Mouse (Mus musculus) MEL (cell line): ENCODE measurements around the gene Tmem171. TPM values are rescaled to one million over a fixed set of nuclear protein-coding genes. Genes with fewer than 3 reads are reported as not detected.

Source experiments
- DNase-seq: peaks from one replicate; pipeline ENCODE4 v3.0.0; 2011; ENCODE audit warnings: low read depth, low spot score
- H3K27ac ChIP-seq: 2 replicates; pipeline ENCODE4 v1.5.1; 2012; ENCODE audit warnings: low read depth, mild to moderate bottlenecking, control low read depth, low read length, moderate library complexity; ENCODE audit not compliant: control insufficient read depth
- H3K27me3 ChIP-seq, 2 experiments: fragments of 150-350 bp in 1 of 2; sonication (generic) in 1 of 2; 2 replicates each; pipeline ENCODE4 v1.6.1; 2012; ENCODE audit warnings: low read length in 2 of 2, mild to moderate bottlenecking in 2 of 2, improper control_type of control experiment in 1 of 2, moderate library complexity in 1 of 2; ENCODE audit not compliant: insufficient read depth in 2 of 2, control insufficient read depth in 1 of 2
- H3K36me3 ChIP-seq, 2 experiments: 2 replicates each; pipeline ENCODE4 v1.6.1; 2012 to 2014; ENCODE audit warnings: low read length in 2 of 2, improper control_type of control experiment in 1 of 2, inconsistent platforms in 1 of 2, mild to moderate bottlenecking in 1 of 2; ENCODE audit not compliant: insufficient read depth in 2 of 2, control insufficient read depth in 1 of 2
- H3K4me1 ChIP-seq, 2 experiments: fragments of 150-350 bp in 1 of 2; sonication (generic) in 1 of 2; 2 replicates each; pipeline ENCODE4 v1.6.1; 2012; ENCODE audit warnings: low read length in 2 of 2, improper control_type of control experiment in 1 of 2, mild to moderate bottlenecking in 1 of 2; ENCODE audit not compliant: insufficient read depth in 2 of 2, control insufficient read depth in 1 of 2
- H3K4me3 ChIP-seq, 2 experiments: fragments of 150-350 bp in 1 of 2; sonication (generic) in 1 of 2; 2 replicates each; pipeline ENCODE4 v1.5.1; 2012; ENCODE audit warnings: low read depth in 2 of 2, low read length in 2 of 2, mild to moderate bottlenecking in 2 of 2, moderate library complexity in 2 of 2, control low read depth in 1 of 2, improper control_type of control experiment in 1 of 2; ENCODE audit not compliant: control insufficient read depth in 1 of 2, insufficient read depth in 1 of 2
- H3K79me2 ChIP-seq: 2 replicates; pipeline ENCODE4 v1.6.1; 2012; ENCODE audit warnings: mild to moderate bottlenecking, low read length, moderate library complexity; ENCODE audit not compliant: control insufficient read depth, poor library complexity, insufficient read depth
- H3K9ac ChIP-seq: 2 replicates; pipeline ENCODE4 v1.6.1; 2012; ENCODE audit warnings: low read depth, mild to moderate bottlenecking, control low read depth, low read length, moderate library complexity; ENCODE audit not compliant: control insufficient read depth, poor library complexity, severe bottlenecking
- H3K9me3 ChIP-seq: fragments of 150-350 bp; sonication (generic); replicated peaks from 2 replicates; pipeline ENCODE4 v1.6.1; 2012; ENCODE audit warnings: mild to moderate bottlenecking, low read length, improper control_type of control experiment, moderate library complexity; ENCODE audit not compliant: insufficient read depth
- BHLHE40 ChIP-seq: IDR thresholded peaks from 2 replicates; pipeline ENCODE4 v1.6.1; 2012; ENCODE audit warnings: low read depth, mild to moderate bottlenecking, inconsistent platforms, low read length, improper control_type of control experiment, borderline replicate concordance
- CHD1 ChIP-seq: IDR thresholded peaks from 2 replicates; pipeline ENCODE4 v1.6.1; 2012; ENCODE audit warnings: low read depth, mild to moderate bottlenecking, inconsistent platforms, low read length, improper control_type of control experiment
- CTCF ChIP-seq, 3 experiments: IDR thresholded peaks in 2 of 3; conservative IDR thresholded peaks in 1 of 3; 2 replicates each; pipeline ENCODE4 v1.5.1; 2011 to 2012; ENCODE audit warnings: low read length in 3 of 3, low read depth in 2 of 3, mild to moderate bottlenecking in 2 of 3, improper control_type of control experiment in 1 of 3, inconsistent platforms in 1 of 3, mixed read lengths in 1 of 3, moderate library complexity in 1 of 3; ENCODE audit not compliant: control insufficient read depth in 1 of 3, insufficient read depth in 1 of 3, poor library complexity in 1 of 3, severe bottlenecking in 1 of 3
- EP300 ChIP-seq, 2 experiments: IDR thresholded peaks; 2 replicates each; pipeline ENCODE4 v1.6.1; 2011; ENCODE audit warnings: improper control_type of control experiment in 2 of 2, low read length in 2 of 2, low read depth in 1 of 2, mild to moderate bottlenecking in 1 of 2
- GATA1 ChIP-seq: IDR thresholded peaks from 2 replicates; pipeline ENCODE4 v1.6.1; 2011; ENCODE audit warnings: low read depth, low read length, improper control_type of control experiment
- KAT2A ChIP-seq: conservative IDR thresholded peaks from 2 replicates; pipeline ENCODE4 v1.6.1; 2012; ENCODE audit warnings: low read depth, low read length, improper control_type of control experiment, inconsistent platforms
- MAZ ChIP-seq: IDR thresholded peaks from 2 replicates; pipeline ENCODE4 v1.6.1; 2012; ENCODE audit warnings: low read depth, mild to moderate bottlenecking, inconsistent platforms, low read length, improper control_type of control experiment
- MXI1 ChIP-seq: IDR thresholded peaks from 2 replicates; pipeline ENCODE4 v1.6.1; 2011; ENCODE audit warnings: mild to moderate bottlenecking, low read depth, low read length, improper control_type of control experiment
- MYC ChIP-seq: IDR thresholded peaks from 2 replicates; pipeline ENCODE4 v1.6.1; 2011; ENCODE audit warnings: low read depth, mild to moderate bottlenecking, low read length, improper control_type of control experiment, moderate library complexity
- NELFE ChIP-seq: IDR thresholded peaks from 2 replicates; pipeline ENCODE4 v1.6.1; 2011; ENCODE audit warnings: low read depth, low read length, improper control_type of control experiment
- NRF1 ChIP-seq: IDR thresholded peaks from 2 replicates; pipeline ENCODE4 v1.6.1; 2014; ENCODE audit warnings: low read depth, mild to moderate bottlenecking, inconsistent platforms, low read length, improper control_type of control experiment, moderate library complexity; ENCODE audit not compliant: poor library complexity, insufficient read depth, severe bottlenecking
- POLR2AphosphoS2 ChIP-seq: IDR thresholded peaks from 2 replicates; pipeline ENCODE4 v1.6.1; 2011; ENCODE audit warnings: low read length, improper control_type of control experiment
- SMC3 ChIP-seq: IDR thresholded peaks from 2 replicates; pipeline ENCODE4 v1.6.1; 2011; ENCODE audit warnings: low read depth, low read length, improper control_type of control experiment
- TAL1 ChIP-seq: IDR thresholded peaks from 2 replicates; pipeline ENCODE4 v1.6.1; 2012; ENCODE audit warnings: mild to moderate bottlenecking, inconsistent platforms, low read length, moderate library complexity, mixed read lengths
- TCF12 ChIP-seq: IDR thresholded peaks from 2 replicates; pipeline ENCODE4 v1.6.1; 2014; ENCODE audit warnings: low read depth, mild to moderate bottlenecking, inconsistent platforms, low read length, improper control_type of control experiment, moderate library complexity
- UBTF ChIP-seq: IDR thresholded peaks from 2 replicates; pipeline ENCODE4 v1.6.1; 2012; ENCODE audit warnings: low read depth, mild to moderate bottlenecking, inconsistent platforms, low read length, improper control_type of control experiment, moderate library complexity, borderline replicate concordance; ENCODE audit not compliant: insufficient read depth
- USF1 ChIP-seq: IDR thresholded peaks from 2 replicates; pipeline ENCODE4 v1.6.1; 2014; ENCODE audit warnings: low read depth, mild to moderate bottlenecking, inconsistent platforms, low read length, improper control_type of control experiment, moderate library complexity
- ZMIZ1 ChIP-seq: IDR thresholded peaks from 2 replicates; pipeline ENCODE4 v1.6.1; 2012; ENCODE audit warnings: low read depth, mild to moderate bottlenecking, inconsistent platforms, low read length, improper control_type of control experiment, moderate library complexity
- ZNF384 ChIP-seq: IDR thresholded peaks from 2 replicates; pipeline ENCODE4 v1.6.1; 2012; ENCODE audit warnings: low read depth, mild to moderate bottlenecking, inconsistent platforms, low read length, improper control_type of control experiment
- polyA plus RNA-seq, 2 experiments: library from polyadenylated mRNA; stranded (reverse) in 1 of 2; unstranded in 1 of 2; fragments of >175 nt in 1 of 2; fragments of >200 nt in 1 of 2; gene quantifications; 2 replicates each; pipeline versions ENCODE4 v1.2.1 to v1.2.4; 2012; ENCODE audit warnings: low replicate concordance in 2 of 2, low read depth in 1 of 2; ENCODE audit not compliant: insufficient read length in 2 of 2, insufficient read depth in 1 of 2, missing spikeins in 1 of 2
- total RNA-seq: library from RNA; depleted of rRNA; stranded (reverse); fragments of 300-350 nt; gene quantifications from 2 replicates; pipeline ENCODE4 v1.2.3, GENCODE M21; 2012

Gene Tmem171
- total and polyA plus RNA-seq, 3 experiments = not detected

DNA sequence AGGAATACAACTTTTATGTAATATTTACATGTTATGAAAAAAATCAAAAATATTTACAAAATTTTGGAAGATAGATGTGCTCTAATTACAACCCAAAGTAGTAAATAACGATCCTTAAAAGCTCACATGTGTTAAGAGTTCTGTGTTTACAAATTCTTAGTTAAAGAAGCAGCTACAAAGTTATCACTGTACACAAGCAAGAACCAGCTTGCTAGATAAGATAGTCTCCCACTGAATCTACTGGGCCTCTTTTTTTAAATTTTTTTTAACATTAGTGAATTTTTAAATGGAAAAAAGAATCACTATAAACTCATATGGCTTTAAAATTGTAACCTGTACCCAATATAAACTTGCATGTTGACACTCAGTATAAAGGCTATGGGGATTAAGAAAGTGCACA, 28.8 kb upstream of the Tmem171 start:
- no peak for DNase-seq
- H3K36me3 ChIP-seq = peaks cover 2 to 4% of the 10 kb centered on the region in 2 experiments; a peak in 2 of 4 replicates

DNA sequence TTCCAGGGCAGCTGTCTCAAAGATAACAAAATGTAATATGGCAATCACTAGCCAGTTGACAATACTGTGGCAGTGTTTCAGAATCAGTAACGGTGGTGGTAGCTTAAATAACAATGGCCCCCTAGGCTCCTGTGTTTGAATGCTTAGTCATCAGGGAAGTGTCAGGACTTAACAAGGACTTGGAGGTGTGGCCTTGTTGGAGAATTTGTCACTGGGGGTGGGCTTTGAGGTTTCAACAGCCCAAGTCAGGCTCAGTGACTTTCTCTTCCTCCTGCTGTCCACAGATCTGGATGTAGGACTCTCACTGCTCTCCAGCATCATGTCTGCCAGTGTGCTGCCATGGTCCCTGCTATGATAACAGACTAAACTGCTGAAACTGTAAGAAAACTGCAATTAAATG, 27.7 kb upstream of the Tmem171 start:
- Histone ChIP-seq H3K4me3 (no peak overlapping the region), H3K9ac (no peak overlapping the region), H3K36me3 (peaks cover 2 to 4% of the 10 kb centered on the region in 2 experiments; a peak in 2 of 4 replicates), H3K27me3 (no peaks in the 10 kb centered on the region), H3K4me1 (no peaks in the 10 kb centered on the region), H3K79me2 (no peaks in the 10 kb centered on the region), H3K27ac (no peak overlapping the region), H3K9me3 (no peaks in the 10 kb centered on the region)
- TF ChIP-seq TAL1 (no peak), UBTF (no peak), CHD1 (no peak), USF1 (no peak)
- peak; percentile 33 for DNase-seq

More for the DNA sequence above, 28.8 kb upstream of the Tmem171 start:
- H3K79me2 ChIP-seq = no peaks in the 10 kb centered on the region
- no peak overlapping the region for H3K9ac ChIP-seq
- peak; percentile 62 for TF ChIP-seq GATA1
- TF ChIP-seq TCF12 = peak; percentile 13; the same call in 1 of the 2 replicates
- TF ChIP-seq BHLHE40 = no peak
- no peak for TF ChIP-seq MXI1
- peak; percentile 80 for TF ChIP-seq ZNF384
- no peak for TF ChIP-seq NELFE
- TF ChIP-seq KAT2A = no peak
- TF ChIP-seq ZMIZ1 = no peak
- TF ChIP-seq SMC3 = no peak
- TF ChIP-seq EP300 (IDR thresholded peaks at IDR 0.05; ENCODE audit: low read depth in 1 of 2, low read length in 2 of 2) = peak; percentile 26 to 42; a peak in 1 of 4 replicates
- no peak for TF ChIP-seq NRF1
- no peak for TF ChIP-seq MAZ
- TF ChIP-seq USF1 = no peak
- no peak for TF ChIP-seq MYC
- TF ChIP-seq POLR2AphosphoS2 = no peak
- TF ChIP-seq CHD1 = no peak
- no peak for TF ChIP-seq CTCF (IDR thresholded peaks at IDR 0.05 in 2 of 3, conservative IDR thresholded peaks at IDR 0.05 in 1 of 3; ENCODE audit: control insufficient read depth in 1 of 3, insufficient read depth in 1 of 3, low read depth in 2 of 3, low read length in 3 of 3, poor library complexity in 1 of 3, severe bottlenecking in 1 of 3)
- no peak overlapping the region for H3K4me3 ChIP-seq
- no peaks in the 10 kb centered on the region for H3K4me1 ChIP-seq
- H3K9me3 ChIP-seq = no peaks in the 10 kb centered on the region
- H3K27ac ChIP-seq = no peak overlapping the region
- H3K27me3 ChIP-seq = no peaks in the 10 kb centered on the region
